Mouse (Mus musculus) heart, adult 18-20 months (tissue): ENCODE data around the gene Gm17490. TPM values are rescaled to one million over a fixed set of nuclear protein-coding genes. Genes with fewer than 3 reads are reported as not detected.

Experiments
- DNase-seq, 2 experiments: peaks; one replicate each; pipeline ENCODE4 v3.0.0; 2021 to 2022; ENCODE audit warnings: mixed read lengths in 1 of 2
- long read RNA-seq, 2 experiments: library from polyadenylated mRNA; stranded (forward); transcript quantifications; one replicate each; pipeline ENCODE4 v2.0.0; 2021
- total RNA-seq, 2 experiments: library from RNA; stranded (reverse); gene quantifications; 2 replicates each; pipeline ENCODE4 v1.2.3; 2021

The Gm17490 gene
- total RNA-seq: not detected
- long read RNA-seq, experiment 1: 0 reads
- long read RNA-seq, experiment 2: 0 reads

GRCm38 (mm10) chr2:11625890-11626289 lies at the start of gene Gm17490:
TSS of gene Gm17490 (minus strand) at chr2:11626264.
- DNase-seq: no peak

GRCm38 (mm10) chr2:11672144-11672543 lies 46.1 kb upstream of the Gm17490 start:
- DNase-seq: no peak

- peak; percentile 53 to 57 for DNase-seq
Measured at GRCm38 (mm10) chr2:11665326-11665725, 39.3 kb upstream of the Gm17490 start.

GRCm38 (mm10) chr2:11664806-11665205 lies 38.7 kb upstream of the Gm17490 start:
- DNase-seq: peak in 1 of 2 experiments; percentile 31

GRCm38 (mm10) chr2:11664367-11664766 lies 38.3 kb upstream of the Gm17490 start:
- DNase-seq: peak; percentile 30 to 51

- DNase-seq: peak; percentile 87 to 88
Measured at GRCm38 (mm10) chr2:11663961-11664360, 37.9 kb upstream of the Gm17490 start.

GRCm38 (mm10) chr2:11662907-11663230 lies 36.8 kb upstream of the Gm17490 start:
- DNase-seq: no peak

GRCm38 (mm10) chr2:11662143-11662906 lies 36.3 kb upstream of the Gm17490 start:
- no peak for DNase-seq

- DNase-seq: no peak
Measured at GRCm38 (mm10) chr2:11659263-11659662, 33.2 kb upstream of the Gm17490 start.

GRCm38 (mm10) chr2:11657581-11657980 lies 31.5 kb upstream of the Gm17490 start:
- no peak for DNase-seq

GRCm38 (mm10) chr2:11654990-11655931 lies 29.2 kb upstream of the Gm17490 start:
- DNase-seq: peak in 1 of 2 experiments; percentile 11

- no peak for DNase-seq
Measured at GRCm38 (mm10) chr2:11653780-11654179, 27.7 kb upstream of the Gm17490 start.

GRCm38 (mm10) chr2:11653330-11653729 lies 27.3 kb upstream of the Gm17490 start:
- no peak for DNase-seq

GRCm38 (mm10) chr2:11652780-11653179 lies 26.7 kb upstream of the Gm17490 start:
- DNase-seq: no peak

- DNase-seq: no peak
Measured at GRCm38 (mm10) chr2:11652196-11652595, 26.1 kb upstream of the Gm17490 start.

GRCm38 (mm10) chr2:11651476-11651875 lies 25.4 kb upstream of the Gm17490 start:
- DNase-seq: no peak

GRCm38 (mm10) chr2:11645297-11645696 lies 19.2 kb upstream of the Gm17490 start:
- no peak for DNase-seq

- no peak for DNase-seq
Measured at GRCm38 (mm10) chr2:11644057-11644456, 18.0 kb upstream of the Gm17490 start.

GRCm38 (mm10) chr2:11642451-11642941 lies 16.4 kb upstream of the Gm17490 start, which contains the start of gene Il2ra:
TSS of gene Il2ra (plus strand) at chr2:11642807.
- DNase-seq: no peak

GRCm38 (mm10) chr2:11637115-11637514 lies 11.1 kb upstream of the Gm17490 start:
- DNase-seq: peak in 1 of 2 experiments; percentile 25

- no peak for DNase-seq
Measured at GRCm38 (mm10) chr2:11636138-11636480, 10.0 kb upstream of the Gm17490 start.

GRCm38 (mm10) chr2:11635471-11636137 lies 9.5 kb upstream of the Gm17490 start:
- DNase-seq: no peak
